Mouse (Mus musculus) olfactory bulb, adult 2 months (tissue): ENCODE data around the gene Trim68. TPM values are rescaled to one million over a fixed set of nuclear protein-coding genes. Genes with fewer than 3 reads are reported as not detected.
"Not testable (repeated sequence)": the region's sequence is repeated elsewhere in the genome, so short reads cannot be mapped to it uniquely, and the experiment has no call there.

Experiments
- H3K27ac ChIP-seq: fragments of 200-500 bp; 2 replicates; pipeline ENCODE4 v1.5.1; 2012; ENCODE audit warnings: low read depth, low read length; ENCODE audit not compliant: insufficient read depth
- H3K4me1 ChIP-seq: fragments of 200-500 bp; 2 replicates; pipeline ENCODE4 v1.6.1; 2012; ENCODE audit warnings: low read length; ENCODE audit not compliant: control insufficient read depth, insufficient read depth
- H3K4me3 ChIP-seq: fragments of 200-500 bp; 2 replicates; pipeline ENCODE4 v1.5.1; 2012; ENCODE audit warnings: mild to moderate bottlenecking, low read depth, low read length, moderate library complexity; ENCODE audit not compliant: insufficient read depth
- CTCF ChIP-seq: fragments of 200-500 bp; IDR thresholded peaks from 2 replicates; pipeline ENCODE4 v1.5.1; 2012; ENCODE audit warnings: low read depth, mild to moderate bottlenecking, low read length, moderate library complexity; ENCODE audit not compliant: insufficient read depth
- POLR2A ChIP-seq: fragments of 200-500 bp; IDR thresholded peaks from 2 replicates; pipeline ENCODE4 v1.6.1; 2012; ENCODE audit warnings: mild to moderate bottlenecking, low read depth, low read length, moderate library complexity; ENCODE audit not compliant: insufficient read depth
- WGBS: fragments of 180-500 bp; shearing (Covaris S2); methylation state at CpG from one replicate; pipeline ENCODE4 v1.1.7; 2018; 5-methylcytosine and 5-hydroxymethylcytosine counted together
- polyA plus RNA-seq: library from polyadenylated mRNA; stranded (reverse); fragments of >200 nt; gene quantifications from 2 replicates; pipeline ENCODE4 v1.2.4, GENCODE M21; 2012; ENCODE audit warnings: low replicate concordance; ENCODE audit not compliant: missing spikeins, insufficient read depth, insufficient read length

Gene Trim68
- polyA plus RNA-seq, 1 experiment: not detected

GRCm38 (mm10) chr7:102665378-102665777 is 21.7 kb downstream of the Trim68 start:
- 20% methylated on average over 2 of the region's 2 CpGs for WGBS
- H3K4me1 ChIP-seq: no peaks in the 10 kb centered on the region
- TF ChIP-seq CTCF (no peak), POLR2A (no peak)
- no peak overlapping the region for H3K27ac ChIP-seq
- no peak overlapping the region for H3K4me3 ChIP-seq

- no peak for TF ChIP-seq CTCF
- no peak for TF ChIP-seq POLR2A
- no peak within 1 kb of the TSS for H3K4me3 ChIP-seq
- H3K27ac ChIP-seq: no peak within 1 kb of the TSS
- 58% methylated on average over 3 of the region's 3 CpGs for WGBS
- no peaks in the 10 kb centered on the region for H3K4me1 ChIP-seq
Measured at GRCm38 (mm10) chr7:102664599-102664998, 22.5 kb downstream of the Trim68 start, which contains the start of gene Olfr556. Olfr556 (plus strand) TSS chr7:102664899.

GRCm38 (mm10) chr7:102658523-102658922 is 28.6 kb downstream of the Trim68 start, which contains the start of gene Olfr555:
Olfr555 (plus strand) TSS chr7:102658823.
- Histone ChIP-seq H3K4me1 (no peaks in the 10 kb centered on the region), H3K27ac (no peak within 1 kb of the TSS), H3K4me3 (no peak within 1 kb of the TSS)
- no peak for TF ChIP-seq POLR2A
- TF ChIP-seq CTCF: no peak
- 72% methylated on average over 1 of the region's 1 CpGs for WGBS

GRCm38 (mm10) chr7:102644945-102645344 is 42.2 kb downstream of the Trim68 start:
- H3K4me3 ChIP-seq, H3K4me1 ChIP-seq, H3K27ac ChIP-seq: not testable (repeated sequence)
- WGBS: 84% methylated on average over 4 of the region's 4 CpGs

GRCm38 (mm10) chr7:102638132-102638531 is 49.0 kb downstream of the Trim68 start, which contains the start of gene Olfr554:
Olfr554 (plus strand) TSS chr7:102638432.
- 82% methylated on average over 1 of the region's 1 CpGs for WGBS
- no peak within 1 kb of the TSS for H3K4me3 ChIP-seq
- no peak for TF ChIP-seq POLR2A
- TF ChIP-seq CTCF: no peak

GRCm38 (mm10) chr7:102636665-102637064 is 50.5 kb downstream of the Trim68 start:
- no peak overlapping the region for H3K4me3 ChIP-seq

More at GRCm38 (mm10) chr7:102638132-102638531, 49.0 kb downstream of the Trim68 start, which contains the start of gene Olfr554:
- no peak within 1 kb of the TSS for H3K27ac ChIP-seq
- H3K4me1 ChIP-seq: no peaks in the 10 kb centered on the region

More at GRCm38 (mm10) chr7:102636665-102637064, 50.5 kb downstream of the Trim68 start:
- TF ChIP-seq POLR2A (no peak), CTCF (no peak)
- Histone ChIP-seq H3K27ac (no peak overlapping the region), H3K4me1 (no peaks in the 10 kb centered on the region)
- 33% methylated on average over 3 of the region's 3 CpGs for WGBS

Other genes with a start within 250 kb of the Trim68 start
- gene Rrm1, start 245.6 kb downstream of the Trim68 start, polyA plus RNA-seq: not detected in 2 replicates
- not detected in 2 replicates for gene Olfr543, start 205.6 kb downstream of the Trim68 start, polyA plus RNA-seq
- not detected in 2 replicates for gene Olfr544, start 199.0 kb downstream of the Trim68 start, polyA plus RNA-seq
- not detected in 2 replicates for gene Olfr545, start 187.8 kb downstream of the Trim68 start, polyA plus RNA-seq
- not detected in 2 replicates for gene Olfr547, start 152.6 kb downstream of the Trim68 start, polyA plus RNA-seq
- gene Olfr548-ps1, start 146.4 kb downstream of the Trim68 start, polyA plus RNA-seq: not detected in 2 replicates
- not detected in 2 replicates for gene Olfr549, start 137.5 kb downstream of the Trim68 start, polyA plus RNA-seq
- gene Trim21, start 121.8 kb downstream of the Trim68 start, polyA plus RNA-seq: not detected in 2 replicates
- gene Olfr550, start 115.9 kb downstream of the Trim68 start, polyA plus RNA-seq: not detected in 2 replicates
- gene Olfr551, start 95.4 kb downstream of the Trim68 start, polyA plus RNA-seq: not detected in 2 replicates
- gene Olfr552, start 89.6 kb downstream of the Trim68 start, polyA plus RNA-seq: not detected in 2 replicates
- not detected in 2 replicates for gene Olfr553, start 69.1 kb downstream of the Trim68 start, polyA plus RNA-seq
- not detected in 2 replicates for gene Olfr554, start 48.9 kb downstream of the Trim68 start, polyA plus RNA-seq
- not detected in 2 replicates for gene Olfr555, start 28.5 kb downstream of the Trim68 start, polyA plus RNA-seq
- not detected in 2 replicates for gene Olfr556, start 22.4 kb downstream of the Trim68 start, polyA plus RNA-seq
- gene Olfr557, start 8.6 kb upstream of the Trim68 start, polyA plus RNA-seq: not detected in 2 replicates
- not detected in 2 replicates for gene Olfr558, start 14.9 kb upstream of the Trim68 start, polyA plus RNA-seq
- not detected in 2 replicates for gene Olfr33, start 31.7 kb upstream of the Trim68 start, polyA plus RNA-seq
- gene Olfr559, start 40.2 kb upstream of the Trim68 start, polyA plus RNA-seq: not detected in 2 replicates
- gene Olfr560, start 72.0 kb upstream of the Trim68 start, polyA plus RNA-seq: not detected in 2 replicates
- gene Olfr78, start 72.1 kb upstream of the Trim68 start, polyA plus RNA-seq: not detected in 2 replicates
- gene Olfr561, start 83.9 kb upstream of the Trim68 start, polyA plus RNA-seq: not detected in 2 replicates
- not detected in 2 replicates for gene Olfr564, start 116.2 kb upstream of the Trim68 start, polyA plus RNA-seq
- not detected in 2 replicates for gene Olfr566, start 171.4 kb upstream of the Trim68 start, polyA plus RNA-seq
- gene Olfr568, start 189.8 kb upstream of the Trim68 start, polyA plus RNA-seq: not detected in 2 replicates
- not detected in 2 replicates for gene Olfr569, start 203.6 kb upstream of the Trim68 start, polyA plus RNA-seq
- gene Olfr570, start 207.2 kb upstream of the Trim68 start, polyA plus RNA-seq: not detected in 2 replicates
- not detected in 2 replicates for gene Olfr571, start 230.2 kb upstream of the Trim68 start, polyA plus RNA-seq
- gene Olfr572, start 237.1 kb upstream of the Trim68 start, polyA plus RNA-seq: not detected in 2 replicates